Mouse (Mus musculus) left cerebral cortex, postnatal 10 days (tissue): ENCODE measurements around the gene Srek1ip1. TPM values are rescaled to one million over a fixed set of nuclear protein-coding genes. Genes with fewer than 3 reads are reported as not detected.

Experiments used
- DNase-seq, 2 experiments: peaks; one replicate each; pipeline ENCODE4 v3.0.0; 2021 to 2022; ENCODE audit warnings: low spot score in 2 of 2, mixed read lengths in 1 of 2; ENCODE audit errors: extremely low spot score in 1 of 2
- intact Hi-C: fragments of 180-260 bp; cut with DNase I; formaldehyde crosslinking; loops from one replicate; pipeline ENCODE4 v1.15.1; 2025
- total RNA-seq, 2 experiments: library from RNA; stranded (reverse); gene quantifications; 2 replicates each; pipeline ENCODE4 v1.2.3; 2021

Gene Srek1ip1
- total RNA-seq, result 10 to 100 TPM; 13.0 to 13.6 TPM

DNA sequence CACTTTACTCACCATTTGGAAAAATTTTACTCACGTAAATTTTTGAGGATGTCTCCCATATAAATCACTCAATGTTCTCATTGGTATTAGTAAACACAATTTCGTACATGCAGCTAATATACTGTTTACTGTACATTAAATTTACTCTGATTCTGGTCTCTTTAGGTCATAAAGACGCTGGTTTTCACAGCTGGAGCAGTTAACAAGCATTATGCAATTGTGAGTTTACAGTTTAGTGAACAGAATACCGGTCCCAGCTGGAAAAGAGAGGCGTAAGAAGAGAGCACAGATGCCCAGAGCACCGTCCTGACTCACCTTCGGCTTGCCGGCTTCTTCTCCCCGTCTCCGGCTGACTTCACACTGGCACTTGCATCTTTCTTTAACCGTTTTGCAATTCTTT is at the start of gene Srek1ip1:
Gene Srek1ip1, plus strand, starts transcription at position 301 of the 400 bp plus-strand sequence.
- intact Hi-C loops, result no loop called here

DNA sequence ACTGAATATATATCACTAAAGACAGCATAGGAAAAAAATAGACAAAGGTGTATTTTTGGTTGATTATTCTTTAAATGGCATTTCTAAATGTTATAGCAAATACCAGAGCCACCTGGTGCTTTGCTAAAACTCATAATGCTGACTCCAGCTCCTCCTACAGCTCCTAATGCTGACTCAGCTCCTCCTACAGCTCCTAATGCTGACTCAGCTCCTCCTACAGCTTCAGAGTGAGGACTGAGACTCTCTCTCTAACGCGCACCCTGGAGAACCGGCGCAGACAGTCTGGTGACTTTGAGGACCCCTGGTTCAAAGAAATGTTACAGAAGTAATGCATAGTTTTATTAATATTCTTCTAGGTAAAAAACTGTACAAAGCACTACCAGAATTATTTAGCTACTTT is 49.4 kb upstream of the Srek1ip1 start:
- no peak for DNase-seq
- intact Hi-C loops, result no loop called here

More for the DNA sequence above, at the start of gene Srek1ip1:
- DNase-seq, result no peak

DNA sequence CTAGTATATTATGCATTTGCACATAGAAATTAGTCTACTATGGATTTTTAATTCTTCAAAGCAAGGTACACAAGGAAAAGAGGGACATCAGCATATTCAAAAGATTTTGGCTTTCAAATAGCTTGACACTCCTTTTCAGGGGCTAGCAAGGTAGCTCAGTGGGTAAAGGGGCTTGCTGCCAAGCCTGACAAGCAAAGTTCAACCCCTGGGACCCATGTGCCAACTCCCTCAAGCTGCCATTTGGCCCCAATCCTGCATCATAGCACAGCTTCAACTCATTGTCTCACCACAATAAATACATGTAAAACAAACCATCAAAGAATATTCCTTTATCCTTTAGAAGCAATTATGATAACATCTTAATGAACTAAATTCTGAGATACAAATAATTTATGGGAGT is 45.3 kb upstream of the Srek1ip1 start:
- no peak for DNase-seq
- intact Hi-C loops, result no loop called here

- intact Hi-C loops, result no loop called here
- DNase-seq, result no peak
Measured at GRCm38 (mm10) chr13:104759381-104759780, 32.9 kb upstream of the Srek1ip1 start.

- DNase-seq, result no peak
- intact Hi-C loops, result no loop called here
Measured at GRCm38 (mm10) chr13:104762401-104762800, 29.9 kb upstream of the Srek1ip1 start.

DNA sequence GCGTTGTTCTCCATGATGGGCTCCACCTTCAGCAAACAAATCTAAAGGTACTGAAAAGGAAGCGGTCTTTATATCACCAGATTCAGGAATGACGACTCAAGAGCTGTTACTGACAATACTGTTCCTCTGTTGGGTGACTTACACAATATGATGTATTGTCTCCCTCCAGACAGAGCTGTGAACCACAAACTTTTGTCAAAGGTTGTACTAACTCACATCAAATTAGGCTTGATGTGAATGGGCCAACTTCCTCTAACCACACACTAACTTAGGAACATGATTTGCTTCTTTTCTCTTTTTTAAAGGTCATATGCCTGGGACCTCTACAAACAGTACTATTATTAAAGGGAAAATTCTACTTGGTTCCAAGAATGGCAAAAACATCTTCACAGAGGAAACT is 29.1 kb upstream of the Srek1ip1 start:
- intact Hi-C loops, result no loop called here

GRCm38 (mm10) chr13:104779104-104779670 is 13.1 kb upstream of the Srek1ip1 start:
- no peak for DNase-seq
- intact Hi-C loops, result no loop called here

More for the DNA sequence above, 29.1 kb upstream of the Srek1ip1 start:
- no peak for DNase-seq

DNA sequence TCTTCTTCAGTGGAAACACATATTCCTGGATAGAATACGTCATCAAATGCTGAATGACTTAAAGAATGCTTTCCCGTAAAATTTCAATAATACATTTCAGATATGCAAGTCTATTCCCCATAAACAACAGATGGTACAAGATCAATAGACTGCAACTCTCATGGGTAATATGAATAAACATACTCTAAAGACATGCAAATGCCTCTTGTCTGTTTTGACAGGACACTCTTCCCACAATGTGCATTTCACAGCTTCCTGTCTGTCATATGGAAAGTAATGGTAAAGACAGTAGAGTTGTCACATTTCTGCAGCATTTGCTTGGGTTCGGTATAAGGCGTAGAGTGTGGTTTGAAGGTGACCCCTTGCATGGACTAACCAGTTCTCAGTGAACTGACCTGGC is 5.0 kb upstream of the Srek1ip1 start:
- DNase-seq, result no peak
- intact Hi-C loops, result no loop called here

- intact Hi-C loops, result loop anchor here (2.0 kb wide), 1 partner anchor 503 kb away; the partner anchor contains the start of gene Adamts6
- DNase-seq, result peak in 1 of 2 experiments; percentile 31
Measured at GRCm38 (mm10) chr13:104789663-104790062, 2.6 kb upstream of the Srek1ip1 start.

DNA sequence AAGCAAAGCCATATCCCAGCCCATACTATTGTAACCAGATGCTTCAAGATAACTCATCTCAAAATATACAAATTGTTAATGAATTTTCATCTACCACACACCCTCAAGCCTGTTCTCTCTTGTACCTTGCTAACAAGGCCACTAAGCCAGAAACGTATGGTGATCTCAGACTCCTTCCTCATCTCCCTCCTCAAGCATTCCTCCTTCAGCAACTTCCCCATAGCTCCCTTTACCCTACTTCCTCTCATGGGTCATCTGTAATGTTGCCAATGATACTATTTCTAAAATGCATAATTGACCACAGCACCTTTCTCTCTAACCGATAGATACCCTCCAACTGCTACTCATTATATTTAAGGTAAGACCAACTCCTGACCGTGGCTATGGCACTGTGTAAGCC is 2.1 kb downstream of the Srek1ip1 start:
- intact Hi-C loops, result no loop called here
- no peak for DNase-seq

DNA sequence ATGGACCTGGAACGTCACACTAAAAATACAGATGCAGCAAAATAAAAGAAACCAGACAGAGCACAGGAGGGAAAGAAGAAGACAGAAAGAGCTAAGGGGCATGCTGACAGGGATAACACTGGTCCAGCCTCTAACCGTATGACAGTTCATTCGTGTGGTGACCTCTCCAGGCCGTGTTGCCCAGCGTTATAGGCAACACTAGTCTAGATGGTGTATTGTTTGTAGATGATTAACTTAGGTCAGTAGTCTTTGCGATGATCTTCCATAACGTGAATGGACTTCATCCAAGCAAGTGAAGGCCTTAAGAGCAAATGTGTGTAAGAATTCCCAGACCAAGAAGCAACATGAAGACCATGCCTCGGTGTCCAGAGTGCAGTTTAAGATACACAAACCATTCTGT is 6.8 kb downstream of the Srek1ip1 start:
- DNase-seq, result no peak
- intact Hi-C loops, result no loop called here

GRCm38 (mm10) chr13:104799566-104800182 is 7.4 kb downstream of the Srek1ip1 start:
- intact Hi-C loops, result no loop called here

DNA sequence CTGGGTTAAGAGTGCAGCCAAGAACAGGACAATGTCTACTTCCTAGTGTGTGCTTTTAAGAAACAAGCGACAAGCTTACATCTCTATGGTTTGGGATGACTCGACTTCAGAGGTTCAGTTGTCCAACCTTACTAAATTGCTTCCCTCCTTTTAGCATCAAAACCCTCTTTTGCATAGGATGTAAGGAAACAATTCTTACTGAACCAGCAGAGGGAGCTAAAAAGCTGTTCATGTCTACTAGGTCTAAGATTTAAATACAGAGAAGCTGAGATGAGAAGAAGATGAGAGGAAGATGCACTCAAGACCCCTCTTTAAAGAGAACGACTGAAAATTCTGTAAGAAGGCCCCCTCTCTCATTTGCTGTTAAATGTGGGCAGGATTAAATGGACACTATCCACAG is 13.4 kb downstream of the Srek1ip1 start:
- peak in 1 of 2 experiments; percentile 40 for DNase-seq
- intact Hi-C loops, result loop anchor here (2.0 kb wide), 1 partner anchor 131 kb away; no protein-coding TSS in a partner anchor

More at GRCm38 (mm10) chr13:104799566-104800182, 7.4 kb downstream of the Srek1ip1 start:
- DNase-seq, result no peak

- intact Hi-C loops, result loop anchor here (2.0 to 10.0 kb wide), 2 partner anchors 239 to 561 kb away; partner anchors contain the start of gene Rgs7bp
- DNase-seq, result no peak
Measured at GRCm38 (mm10) chr13:104816270-104816634, 24.0 kb downstream of the Srek1ip1 start.

DNA sequence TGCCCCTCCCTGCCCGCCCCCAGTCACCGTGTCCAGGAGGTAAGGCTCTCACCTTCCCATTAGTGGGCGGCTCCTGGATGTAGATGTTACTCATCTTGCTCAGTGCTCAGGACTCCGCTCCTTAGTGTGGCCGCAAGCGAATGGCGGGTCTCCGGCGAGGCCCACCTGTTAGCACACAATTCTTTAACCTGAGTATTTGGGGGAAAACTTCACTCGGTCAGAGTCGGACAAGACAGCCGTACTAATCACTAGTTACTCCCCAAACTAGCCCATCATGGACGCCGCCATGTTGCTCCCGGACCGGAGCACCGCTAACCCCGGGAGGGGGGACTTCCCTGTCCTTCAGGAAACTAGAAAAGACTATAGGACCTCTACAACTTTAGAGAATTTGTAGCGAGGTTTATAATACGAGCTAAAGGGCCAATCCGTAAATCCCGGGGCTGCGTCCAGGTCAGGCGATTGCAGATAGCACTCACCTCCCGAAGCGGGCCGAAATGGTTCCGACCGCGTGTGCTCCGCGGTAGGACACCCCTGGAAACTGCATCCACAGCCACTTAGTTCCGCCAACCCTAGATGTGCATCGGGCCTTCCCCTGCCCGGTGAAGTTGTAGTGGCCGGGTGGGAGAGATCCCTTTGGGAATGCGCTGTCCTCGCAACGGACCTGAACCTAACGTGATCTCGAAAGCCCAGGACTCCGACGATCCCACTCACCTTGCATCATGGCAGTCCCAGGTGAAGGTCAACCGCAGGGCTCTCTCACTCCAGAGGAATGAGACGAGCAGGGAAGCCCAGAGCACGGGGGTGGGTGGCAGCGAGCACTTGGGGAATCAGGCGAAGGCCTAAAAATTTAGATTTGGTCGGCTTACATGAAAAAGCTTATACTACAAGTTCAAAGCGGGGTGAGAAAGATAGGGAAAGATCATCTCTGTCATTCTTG is 24.6 kb downstream of the Srek1ip1 start, which contains the start of gene Cwc27:
Gene Cwc27, minus strand, starts transcription at position 508 of the 937 bp plus-strand sequence.
- DNase-seq, result peak; percentile 65 to 81
- intact Hi-C loops, result loop anchor here (2.0 to 10.0 kb wide), 2 partner anchors 238 to 560 kb away; partner anchors contain the start of gene Rgs7bp

DNA sequence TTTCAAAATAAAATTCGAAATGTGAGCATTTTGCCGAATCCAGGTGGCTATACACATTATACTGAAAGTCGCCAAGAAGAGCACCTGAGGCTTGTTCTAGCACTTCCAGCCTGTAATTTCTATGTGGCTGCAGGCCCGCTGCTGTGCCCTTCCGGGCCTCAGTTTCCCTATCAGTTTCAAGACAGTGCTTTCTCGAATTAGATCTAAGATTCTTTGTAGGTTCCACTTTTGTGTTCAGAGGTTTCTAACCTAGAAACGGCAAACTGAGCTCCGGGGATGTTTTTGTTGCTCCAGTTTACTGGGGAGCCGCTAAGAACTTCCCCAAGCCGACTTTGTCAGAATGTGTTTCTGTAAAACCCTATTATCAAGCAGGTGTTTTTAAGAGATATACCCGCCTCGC is 25.4 kb downstream of the Srek1ip1 start:
- intact Hi-C loops, result loop anchor here (2.0 to 10.0 kb wide), 2 partner anchors 237 to 559 kb away; partner anchors contain the start of gene Rgs7bp
- DNase-seq, result no peak

DNA sequence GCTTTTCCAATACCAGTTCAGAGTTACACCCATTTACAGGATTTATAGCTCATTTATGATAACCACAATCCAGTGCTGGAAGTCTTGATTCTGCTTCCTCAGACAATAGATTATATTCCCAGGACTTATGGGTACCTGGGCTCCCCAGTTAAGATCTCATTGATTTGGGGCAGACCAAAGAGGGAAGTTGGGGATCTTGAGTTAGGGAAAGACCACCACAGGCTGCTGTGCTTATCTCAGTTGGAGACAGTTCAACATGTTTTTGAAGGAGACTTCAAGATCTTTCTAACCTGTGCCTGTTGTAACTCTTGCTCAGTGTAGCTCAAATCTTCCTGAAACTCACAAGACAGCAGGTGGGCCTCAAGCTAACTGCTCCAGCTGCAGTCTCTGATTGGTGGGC is 28.9 kb downstream of the Srek1ip1 start:
- intact Hi-C loops, result no loop called here
- no peak for DNase-seq

GRCm38 (mm10) chr13:104821908-104822307 is 29.6 kb downstream of the Srek1ip1 start:
- no peak for DNase-seq
- intact Hi-C loops, result no loop called here

DNA sequence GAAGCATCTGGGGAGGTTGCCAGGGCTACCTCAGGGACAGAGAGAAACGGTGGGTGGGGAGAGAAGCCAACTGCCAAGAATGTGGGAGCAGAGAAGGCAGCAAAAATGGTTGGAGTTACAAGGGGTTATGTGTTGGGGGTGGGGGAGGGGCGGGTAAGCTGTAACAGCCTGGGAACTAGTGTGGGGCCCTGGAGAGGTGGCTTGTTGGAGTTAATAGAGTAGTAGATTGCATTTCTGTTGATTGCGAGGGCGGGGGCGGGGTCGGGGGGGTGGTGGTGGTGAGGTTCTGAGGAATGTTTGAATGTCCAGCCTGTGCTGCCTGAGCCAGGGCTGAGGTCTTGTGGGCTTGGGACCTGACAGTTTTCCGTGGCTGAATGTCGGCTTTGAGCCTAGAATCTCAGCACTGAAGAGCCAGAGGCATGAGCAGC is 30.1 kb downstream of the Srek1ip1 start:
- no peak for DNase-seq
- intact Hi-C loops, result no loop called here
